11 mouse cellular contexts compared by ENCODE assay signal in genomic region chr13:23757921-23758320, GRCm38 (mm10). TPM values are rescaled to one million over a fixed set of nuclear protein-coding genes. Genes with fewer than 3 reads are reported as not detected.
DNase-seq lines count a peak whose midpoint lies in the region; ATAC-seq and TF ChIP-seq lines count a peak whose summit lies in the region.
"Had no signal": no experiment of that assay in that cellular context is flagged by ENCODE, and none has a peak within 500 bp of the region (broad histone marks: within the 10 kb centered on the region; RNA-seq: fewer than 3 reads in every experiment).

No protein-coding gene starts in this region.

- no peaks in the 10 kb centered on the region for H3K27me3 ChIP-seq in heart, embryonic 13.5 days (replicated peaks)
- no peaks in the 10 kb centered on the region for H3K27me3 ChIP-seq in lung, postnatal 0 days (replicated peaks; ENCODE audit: insufficient read depth, low read length)
- no peaks in the 10 kb centered on the region for H3K27me3 ChIP-seq in liver, embryonic 12.5 days (replicated peaks)

- peak overlapping the region; percentile 40 for H3K9ac ChIP-seq in heart, embryonic 13.5 days
- H3K9ac ChIP-seq in lung, postnatal 0 days (replicated peaks; ENCODE audit: low read depth) = no peak overlapping the region
- peak overlapping the region; percentile 85 for H3K9ac ChIP-seq in liver, embryonic 12.5 days

- H3K4me3 ChIP-seq in heart, embryonic 13.5 days = peak overlapping the region; percentile 51
- no peak overlapping the region for H3K4me3 ChIP-seq in lung, postnatal 0 days (ENCODE audit: low read depth, low read length)
- no peak overlapping the region for H3K4me3 ChIP-seq in lung, adult 2 months (replicated peaks; ENCODE audit: extremely low read depth, low read depth, low read length)
- peak overlapping the region; percentile 48 for H3K4me3 ChIP-seq in liver, embryonic 12.5 days

- H3K36me3 ChIP-seq in heart, embryonic 13.5 days = no peaks in the 10 kb centered on the region
- H3K36me3 ChIP-seq in lung, postnatal 0 days (ENCODE audit: insufficient read depth, low read length) = no peaks in the 10 kb centered on the region
- no peaks in the 10 kb centered on the region for H3K36me3 ChIP-seq in liver, embryonic 12.5 days

- no peak for TF ChIP-seq POLR2A in lung, adult 2 months (IDR thresholded peaks at IDR 0.05; ENCODE audit: borderline replicate concordance, extremely low read depth, low read depth, low read length)

- H3K4me2 ChIP-seq in heart, embryonic 13.5 days = peak overlapping the region; percentile 78
- H3K4me2 ChIP-seq in lung, postnatal 0 days (replicated peaks; ENCODE audit: low read depth, low read length) = no peak overlapping the region
- H3K4me2 ChIP-seq in liver, embryonic 12.5 days = peak overlapping the region; percentile 90

- peaks cover 25% of the 10 kb centered on the region for H3K4me1 ChIP-seq in heart, embryonic 13.5 days
- H3K4me1 ChIP-seq in lung, postnatal 0 days (ENCODE audit: insufficient read depth, low read depth, low read length) = peaks cover 4% of the 10 kb centered on the region; the same call in 1 of the 2 replicates
- peaks cover 2% of the 10 kb centered on the region for H3K4me1 ChIP-seq in lung, adult 2 months (ENCODE audit: control insufficient read depth, insufficient read depth, low read length)
- H3K4me1 ChIP-seq in liver, embryonic 12.5 days = peaks cover 67% of the 10 kb centered on the region

- TF ChIP-seq CTCF in lung, postnatal 0 days (IDR thresholded peaks at IDR 0.05) = no peak
- no peak for TF ChIP-seq CTCF in lung, adult 2 months (IDR thresholded peaks at IDR 0.05; ENCODE audit: insufficient read depth, low read length)

- H3K9me3 ChIP-seq in heart, embryonic 13.5 days = no peaks in the 10 kb centered on the region
- H3K9me3 ChIP-seq in lung, postnatal 0 days (ENCODE audit: low read length) = no peaks in the 10 kb centered on the region
- no peaks in the 10 kb centered on the region for H3K9me3 ChIP-seq in liver, embryonic 12.5 days (replicated peaks)

- no peak for TF ChIP-seq EP300 in lung, postnatal 0 days (IDR thresholded peaks at IDR 0.05)

- peak overlapping the region; percentile 45; the same call in 1 of the 2 replicates for H3K27ac ChIP-seq in heart, embryonic 13.5 days (replicated peaks)
- H3K27ac ChIP-seq in lung, postnatal 0 days (ENCODE audit: low read length) = peak overlapping the region; percentile 85; the same call in 1 of the 2 replicates
- peak overlapping the region; percentile 99 for H3K27ac ChIP-seq in liver, embryonic 12.5 days

- 55% methylated on average over 3 of the region's 3 CpGs for WGBS in heart, embryonic 13.5 days
- 46% methylated on average over 3 of the region's 3 CpGs for WGBS in lung, postnatal 0 days
- WGBS in lung, adult 2 months = 40% methylated on average over 3 of the region's 3 CpGs
- 36% methylated on average over 3 of the region's 3 CpGs for WGBS in liver, embryonic 12.5 days (ENCODE audit: insufficient replicate concordance)

- ATAC-seq in heart, embryonic 13.5 days (ENCODE audit: extremely low read depth, insufficient number of reproducible peaks, low FRiP score, low TSS enrichment) = no peak
- no peak for ATAC-seq in lung, postnatal 0 days
- ATAC-seq in liver, embryonic 12.5 days = no peak

- no peak for DNase-seq in heart, adult 18-20 months
- DNase-seq in lung, postnatal 0 days (ENCODE audit: low spot score) = peak; percentile 4
- DNase-seq in lung, adult 2 months = no peak
- DNase-seq in c-Kit-positive CD71-positive TER-119-positive erythroid progenitor cells, embryonic 14.5 days (ENCODE audit: low spot score) = peak; percentile 33
- DNase-seq in urinary bladder, adult 18-20 months (ENCODE audit: low spot score in 2 of 2) = no peak
- no peak for DNase-seq in layer of hippocampus, adult 18-20 months (ENCODE audit: low spot score in 2 of 2)
- DNase-seq: heart, adult 11 months; kidney, postnatal 14 days; thymus, adult 2 months had no signal

RNA-seq across cellular contexts. Expression of gene Hist1h4b, which starts 1.1 kb away (rescaled TPM):
- 2.3 and 2.8 TPM in 2 replicates for polyA plus RNA-seq in heart, embryonic 13.5 days (2015; fragmentation: Nextera tagmentation; extraction: Ambion mirVana)
- 10 to 100 TPM in 1 of 2 experiments, 1 to 10 TPM in 1; 9.6 to 10.9 TPM for total RNA-seq in heart, adult 18-20 months (2021)
- 0.57 and 0.73 TPM in 2 replicates for polyA plus RNA-seq in lung, postnatal 0 days (2015; fragmentation: Nextera tagmentation; extraction: Ambion mirVana)
- polyA plus RNA-seq in lung, adult 2 months (2012; rRNA removed) = 2.5 and 2.8 TPM in 2 replicates
- 4.5 and 5.7 TPM in 2 replicates for polyA plus RNA-seq in liver, embryonic 12.5 days (2016; fragmentation: Nextera tagmentation; extraction: Ambion mirVana)
- 10 to 100 TPM; 73.0 to 74.7 TPM for total RNA-seq in layer of hippocampus, adult 18-20 months (2021)

RNA-seq across cellular contexts. Expression of gene Hist1h4a, which starts 3.1 kb away (rescaled TPM):
- polyA plus RNA-seq in heart, embryonic 13.5 days (2015; fragmentation: Nextera tagmentation; extraction: Ambion mirVana) = not detected in 2 replicates
- total RNA-seq in heart, adult 18-20 months (2021) = 1 to 10 TPM; 5.4 to 6.4 TPM
- polyA plus RNA-seq in lung, postnatal 0 days (2015; fragmentation: Nextera tagmentation; extraction: Ambion mirVana) = 0.26 and 0.38 TPM in 2 replicates
- polyA plus RNA-seq in lung, adult 2 months (2012; rRNA removed) = 2.4 and 2.9 TPM in 2 replicates
- 0.44 and 0.93 TPM in 2 replicates for polyA plus RNA-seq in liver, embryonic 12.5 days (2016; fragmentation: Nextera tagmentation; extraction: Ambion mirVana)
- 10 to 100 TPM; 42.9 to 49.4 TPM for total RNA-seq in layer of hippocampus, adult 18-20 months (2021)

RNA-seq across cellular contexts. Expression of gene Hist1h3a, which starts 4.3 kb away (rescaled TPM):
- 1.9 and 3.5 TPM in 2 replicates for polyA plus RNA-seq in heart, embryonic 13.5 days (2015; fragmentation: Nextera tagmentation; extraction: Ambion mirVana)
- total RNA-seq in heart, adult 18-20 months (2021) = 10 to 100 TPM in 1 of 2 experiments, 1 to 10 TPM in 1; 7.5 to 10.7 TPM
- 1.4 and 1.7 TPM in 2 replicates for polyA plus RNA-seq in lung, postnatal 0 days (2015; fragmentation: Nextera tagmentation; extraction: Ambion mirVana)
- 3.1 and 4.3 TPM in 2 replicates for polyA plus RNA-seq in lung, adult 2 months (2012; rRNA removed)
- 5.5 and 6.8 TPM in 2 replicates for polyA plus RNA-seq in liver, embryonic 12.5 days (2016; fragmentation: Nextera tagmentation; extraction: Ambion mirVana)
- total RNA-seq in layer of hippocampus, adult 18-20 months (2021) = 10 to 100 TPM; 27.5 to 33.9 TPM

RNA-seq across cellular contexts. Expression of gene Hist1h1a, which starts 5.5 kb away (rescaled TPM):
- 1.5 and 1.6 TPM in 2 replicates for polyA plus RNA-seq in heart, embryonic 13.5 days (2015; fragmentation: Nextera tagmentation; extraction: Ambion mirVana)
- 1 to 10 TPM; 4.3 to 5.4 TPM for total RNA-seq in heart, adult 18-20 months (2021)
- 0.33 and 0.64 TPM in 2 replicates for polyA plus RNA-seq in lung, postnatal 0 days (2015; fragmentation: Nextera tagmentation; extraction: Ambion mirVana)
- not detected in 2 replicates for polyA plus RNA-seq in lung, adult 2 months (2012; rRNA removed)
- 4.9 and 5.8 TPM in 2 replicates for polyA plus RNA-seq in liver, embryonic 12.5 days (2016; fragmentation: Nextera tagmentation; extraction: Ambion mirVana)
- 10 to 100 TPM; 15.7 to 16.5 TPM for total RNA-seq in layer of hippocampus, adult 18-20 months (2021)

RNA-seq across cellular contexts. Expression of gene Hist1h3b, which starts 5.9 kb away (rescaled TPM):
- polyA plus RNA-seq in heart, embryonic 13.5 days (2015; fragmentation: Nextera tagmentation; extraction: Ambion mirVana) = 5.5 and 6.3 TPM in 2 replicates
- total RNA-seq in heart, adult 18-20 months (2021) = 10 to 100 TPM in 1 of 2 experiments, 1 to 10 TPM in 1; 8.3 to 10.5 TPM
- 2.6 and 3.0 TPM in 2 replicates for polyA plus RNA-seq in lung, postnatal 0 days (2015; fragmentation: Nextera tagmentation; extraction: Ambion mirVana)
- 2.6 and 3.8 TPM in 2 replicates for polyA plus RNA-seq in lung, adult 2 months (2012; rRNA removed)
- polyA plus RNA-seq in liver, embryonic 12.5 days (2016; fragmentation: Nextera tagmentation; extraction: Ambion mirVana) = 15.2 and 16.6 TPM in 2 replicates
- 1 to 10 TPM; 7.6 to 9.4 TPM for total RNA-seq in layer of hippocampus, adult 18-20 months (2021)

Comparison
In these comparisons a context has a peak if more than half of its experiments do, and no peak if none do; other contexts are left out.
1. DNase-seq: peak in lung, postnatal 0 days (single experiment) and c-Kit-positive CD71-positive TER-119-positive erythroid progenitor cells, embryonic 14.5 days (single experiment); none in heart, adult 18-20 months (0 of 2), lung, adult 2 months (single experiment), urinary bladder, adult 18-20 months (0 of 2) and layer of hippocampus, adult 18-20 months (0 of 2).
2. H3K27ac ChIP-seq: peak in every context shown above with its lines; median percentile 99 in liver, embryonic 12.5 days; 85 in lung, postnatal 0 days; 45 in heart, embryonic 13.5 days.
3. H3K4me3 ChIP-seq: peak in heart, embryonic 13.5 days (single experiment) and liver, embryonic 12.5 days (single experiment); none in lung, postnatal 0 days (single experiment) and lung, adult 2 months (single experiment).